Comparison of ENCODE assay signal across 27 mouse cellular contexts in genomic region chr15:6849851-6850250, GRCm38 (mm10). TPM values are rescaled to one million over a fixed set of nuclear protein-coding genes. Genes with fewer than 3 reads are reported as not detected.
DNase-seq lines count a peak whose midpoint lies in the region; ATAC-seq and TF ChIP-seq lines count a peak whose summit lies in the region.
"Had no signal": no experiment of that assay in that cellular context is flagged by ENCODE, and none has a peak within 500 bp of the region (broad histone marks: within the 10 kb centered on the region; RNA-seq: fewer than 3 reads in every experiment).

No protein-coding gene starts in this region.

- TF ChIP-seq CTCF in embryonic fibroblast, embryonic 13.5 days (IDR thresholded peaks at IDR 0.05; ENCODE audit: borderline replicate concordance, insufficient read depth, low read length) = no peak

- intact Hi-C loops in left cerebral cortex, postnatal 25 days (cut with DNase I) = loop anchor here (10.0 kb wide), 1 partner anchor 595 kb away; no protein-coding TSS in a partner anchor

- H3K9me3 ChIP-seq in heart, embryonic 11.5 days (replicated peaks; ENCODE audit: control insufficient read depth, low read length) = no peaks in the 10 kb centered on the region
- no peaks in the 10 kb centered on the region for H3K9me3 ChIP-seq in liver, embryonic 11.5 days (ENCODE audit: control insufficient read depth, low read length)
- H3K9me3 ChIP-seq: forebrain, embryonic 15.5 days; heart, embryonic 13.5 days; kidney, embryonic 15.5 days; limb, embryonic 13.5 days; liver, embryonic 13.5 days had no signal

- no peaks in the 10 kb centered on the region for H3K27me3 ChIP-seq in heart, embryonic 11.5 days (ENCODE audit: control insufficient read depth, insufficient read depth, low read length)
- H3K27me3 ChIP-seq in liver, embryonic 11.5 days (replicated peaks; ENCODE audit: control insufficient read depth, insufficient read depth, low read length) = no peaks in the 10 kb centered on the region
- H3K27me3 ChIP-seq: forebrain, embryonic 15.5 days; heart, embryonic 13.5 days; kidney, embryonic 15.5 days; limb, embryonic 13.5 days; liver, embryonic 13.5 days had no signal

- no peak overlapping the region for H3K4me2 ChIP-seq in heart, embryonic 11.5 days
- no peak overlapping the region for H3K4me2 ChIP-seq in liver, embryonic 11.5 days
- H3K4me2 ChIP-seq: forebrain, embryonic 15.5 days; heart, embryonic 13.5 days; kidney, embryonic 15.5 days; limb, embryonic 13.5 days; liver, embryonic 13.5 days; midbrain, embryonic 11.5 days had no signal

- no peak for TF ChIP-seq POLR2A in embryonic fibroblast, embryonic 13.5 days (IDR thresholded peaks at IDR 0.05; ENCODE audit: low read depth, low read length)

- peak; percentile 89 for DNase-seq in heart, adult 11 months
- peak; percentile 53 for DNase-seq in adipocyte (ENCODE audit: low spot score)
- no peak for DNase-seq in liver, embryonic 11.5 days (ENCODE audit: low spot score)
- no peak for DNase-seq in left cerebral cortex, postnatal 25 days (ENCODE audit: low spot score in 2 of 2)
- no peak for DNase-seq in embryo, embryonic 10.5 days (ENCODE audit: low spot score)
- DNase-seq: B cell, adult 2 months; cerebellum, adult 18-20 months; cerebellum, postnatal 36 days; heart, postnatal 14 days; kidney, postnatal 36 days; layer of hippocampus, postnatal 36 days; liver, embryonic 13.5 days; lung, adult 2 months; lung, postnatal 14 days; right cerebral cortex, postnatal 14 days; thymus, postnatal 14 days had no signal

- H3K4me3 ChIP-seq in heart, embryonic 11.5 days (ENCODE audit: low read depth, low read length) = no peak overlapping the region
- H3K4me3 ChIP-seq in embryonic fibroblast, embryonic 13.5 days (ENCODE audit: insufficient read depth, low read length) = no peak overlapping the region
- H3K4me3 ChIP-seq in liver, embryonic 11.5 days (ENCODE audit: low read depth, low read length) = no peak overlapping the region
- H3K4me3 ChIP-seq: forebrain, embryonic 15.5 days; heart, embryonic 13.5 days; kidney, embryonic 15.5 days; limb, embryonic 13.5 days; liver, embryonic 13.5 days had no signal

- ATAC-seq in heart, embryonic 11.5 days (replicated peaks; ENCODE audit: insufficient number of reproducible peaks, low FRiP score, low TSS enrichment) = no peak
- no peak for ATAC-seq in liver, embryonic 11.5 days (replicated peaks; ENCODE audit: low FRiP score)
- ATAC-seq: forebrain, embryonic 15.5 days; hindbrain, postnatal 0 days; intestine, embryonic 16.5 days had no signal

- no peaks in the 10 kb centered on the region for H3K36me3 ChIP-seq in heart, embryonic 11.5 days (ENCODE audit: control insufficient read depth, insufficient read depth, low read length)
- no peaks in the 10 kb centered on the region for H3K36me3 ChIP-seq in liver, embryonic 11.5 days (ENCODE audit: control insufficient read depth, insufficient read depth, low read length)
- H3K36me3 ChIP-seq: forebrain, embryonic 15.5 days; heart, embryonic 13.5 days; kidney, embryonic 15.5 days; limb, embryonic 13.5 days; liver, embryonic 13.5 days had no signal

- 58% methylated on average over 1 of the region's 1 CpGs for WGBS in heart, embryonic 11.5 days (ENCODE audit: insufficient replicate concordance)
- 67% methylated on average over 1 of the region's 1 CpGs for WGBS in liver, embryonic 11.5 days

- no peak overlapping the region for H3K27ac ChIP-seq in heart, embryonic 11.5 days (ENCODE audit: low read depth, low read length)
- peak overlapping the region; percentile 1; the same call in 1 of the 2 replicates for H3K27ac ChIP-seq in embryonic fibroblast, embryonic 13.5 days (ENCODE audit: insufficient read depth, low read length)
- H3K27ac ChIP-seq in liver, embryonic 11.5 days (ENCODE audit: low read depth, low read length) = no peak overlapping the region
- H3K27ac ChIP-seq: forebrain, embryonic 15.5 days; heart, embryonic 13.5 days; hindbrain, postnatal 0 days; kidney, embryonic 15.5 days; limb, embryonic 13.5 days; liver, embryonic 13.5 days had no signal

- H3K4me1 ChIP-seq in heart, embryonic 11.5 days (ENCODE audit: control insufficient read depth, insufficient read depth, low read length) = no peaks in the 10 kb centered on the region
- H3K4me1 ChIP-seq in embryonic fibroblast, embryonic 13.5 days (ENCODE audit: control insufficient read depth, insufficient read depth, low read length) = peaks cover 8% of the 10 kb centered on the region; the same call in 1 of the 2 replicates
- H3K4me1 ChIP-seq in liver, embryonic 11.5 days (replicated peaks; ENCODE audit: control insufficient read depth, insufficient read depth, low read length) = no peaks in the 10 kb centered on the region
- H3K4me1 ChIP-seq: forebrain, embryonic 15.5 days; heart, embryonic 13.5 days; kidney, embryonic 15.5 days; limb, embryonic 13.5 days; liver, embryonic 13.5 days had no signal

- no peak overlapping the region for H3K9ac ChIP-seq in heart, embryonic 11.5 days (ENCODE audit: low read depth, low read length)
- no peak overlapping the region for H3K9ac ChIP-seq in liver, embryonic 11.5 days (ENCODE audit: low read depth, low read length)
- H3K9ac ChIP-seq: forebrain, embryonic 15.5 days; heart, embryonic 13.5 days; kidney, embryonic 15.5 days; limb, embryonic 13.5 days; liver, embryonic 13.5 days had no signal

RNA-seq across cellular contexts. Expression of gene Osmr, which starts 24.9 kb away (rescaled TPM):
- 0.57 and 1.2 TPM in 2 replicates for polyA plus RNA-seq in heart, embryonic 11.5 days (2014; fragmentation: Nextera tagmentation; extraction: Ambion mirVana)
- 137 and 168 TPM in 2 replicates for polyA plus RNA-seq in embryonic fibroblast, embryonic 13.5 days (2011; ENCODE audit: insufficient read length, low read depth, missing spikeins)
- 0.05 TPM in 1 of 2 replicates, not detected in the other for polyA plus RNA-seq in liver, embryonic 11.5 days (2014; fragmentation: Nextera tagmentation; extraction: Ambion mirVana)
- 1 to 10 TPM; 2.3 to 2.5 TPM for total RNA-seq in left cerebral cortex, postnatal 25 days (2021)
- total RNA-seq: megakaryocyte progenitor cell, adult 5-6 weeks; MEL had no signal

Comparison
In these comparisons a context has a peak if more than half of its experiments do, and no peak if none do; other contexts are left out.
1. DNase-seq: peak in heart, adult 11 months (single experiment) and adipocyte (single experiment); none in liver, embryonic 11.5 days (single experiment), left cerebral cortex, postnatal 25 days (0 of 2) and embryo, embryonic 10.5 days (single experiment).
2. RNA of gene Osmr, which starts 24.9 kb away (polyA plus RNA-seq): 137 to 168 TPM in embryonic fibroblast, embryonic 13.5 days; 0.57 to 1.2 TPM in heart, embryonic 11.5 days and 0.05 TPM in liver, embryonic 11.5 days; every median in the first group is over 10 times any median in the second.